Mouse (Mus musculus) megakaryocyte, embryonic 14.5 days (primary cell): ENCODE measurements around the gene Atp2c1.

Experiments used
- FLI1 ChIP-seq: IDR thresholded peaks from 2 replicates; pipeline ENCODE4 v1.6.1; 2012; ENCODE audit warnings: low read length, inconsistent platforms, mixed read lengths
- GATA1 ChIP-seq: IDR thresholded peaks from 3 replicates; pipeline ENCODE4 v1.6.1; 2012; ENCODE audit warnings: mixed read lengths, low read length, inconsistent platforms, borderline replicate concordance

GRCm38 (mm10) chr9:105525355-105525754 is 1.8 kb downstream of the Atp2c1 start:
- TF ChIP-seq GATA1: no peak
- TF ChIP-seq FLI1: no peak
